Mouse (Mus musculus) adrenal gland, adult 2 months (tissue): ENCODE measurements around the gene Gtf2b. TPM values are rescaled to one million over a fixed set of nuclear protein-coding genes. Genes with fewer than 3 reads are reported as not detected.
A peak's percentile ranks its signal among the peaks of the same experiment; 100 is the strongest.

ENCODE experiments used
- DNase-seq: peaks from one replicate; pipeline ENCODE4 v3.0.0; 2021
- long read RNA-seq: library from polyadenylated mRNA; stranded (forward); transcript quantifications from one replicate; pipeline ENCODE4 v2.0.0, GENCODE M21; 2021
- polyA plus RNA-seq: library from polyadenylated mRNA; depleted of rRNA; stranded (reverse); fragments of >200 nt; gene quantifications from 2 replicates; pipeline ENCODE4 v1.2.3, GENCODE M21; 2012; rRNA removed
- total RNA-seq, 2 experiments: library from RNA; stranded (reverse); gene quantifications; 2 replicates each; pipeline ENCODE4 v1.2.3; 2021

Gtf2b gene
- total RNA-seq: 10 to 100 TPM; 58.6 to 69.1 TPM
- 9.3 and 12.4 TPM in 2 replicates for polyA plus RNA-seq
- long read RNA-seq, transcript Gtf2b-201 (7 exons, 1,455 nt): major isoform, 21 of 23 reads
- long read RNA-seq, partial matches to known transcripts: 1 of 23 reads
- long read RNA-seq, other reads (novel, unspliced or antisense): 1 of 23 reads

GRCm38 (mm10) chr3:142764995-142765777, at the start of gene Gtf2b:
Gtf2b (plus strand) TSS chr3:142765045.
- peak; percentile 96 for DNase-seq

DNA sequence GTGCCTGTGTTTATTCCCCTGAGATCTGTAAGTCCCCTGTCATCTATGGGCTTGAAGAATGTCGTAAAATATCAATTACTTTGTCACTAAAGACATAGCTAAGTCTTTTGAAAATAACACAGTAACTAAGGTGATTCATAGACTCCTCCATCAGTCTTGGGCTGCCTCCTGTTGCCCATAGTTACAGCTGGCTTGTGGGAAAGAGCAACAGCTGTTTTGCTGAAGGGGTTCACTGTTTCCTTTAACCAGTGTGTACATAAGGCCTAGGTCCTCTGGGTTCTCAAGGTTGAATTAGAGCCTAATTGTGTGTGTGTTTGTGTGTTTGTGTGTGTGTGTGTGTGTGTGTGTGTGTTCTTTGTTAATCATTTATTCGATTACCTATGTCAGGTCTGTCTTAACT, 39.4 kb upstream of the Gtf2b start:
- DNase-seq: no peak

DNA sequence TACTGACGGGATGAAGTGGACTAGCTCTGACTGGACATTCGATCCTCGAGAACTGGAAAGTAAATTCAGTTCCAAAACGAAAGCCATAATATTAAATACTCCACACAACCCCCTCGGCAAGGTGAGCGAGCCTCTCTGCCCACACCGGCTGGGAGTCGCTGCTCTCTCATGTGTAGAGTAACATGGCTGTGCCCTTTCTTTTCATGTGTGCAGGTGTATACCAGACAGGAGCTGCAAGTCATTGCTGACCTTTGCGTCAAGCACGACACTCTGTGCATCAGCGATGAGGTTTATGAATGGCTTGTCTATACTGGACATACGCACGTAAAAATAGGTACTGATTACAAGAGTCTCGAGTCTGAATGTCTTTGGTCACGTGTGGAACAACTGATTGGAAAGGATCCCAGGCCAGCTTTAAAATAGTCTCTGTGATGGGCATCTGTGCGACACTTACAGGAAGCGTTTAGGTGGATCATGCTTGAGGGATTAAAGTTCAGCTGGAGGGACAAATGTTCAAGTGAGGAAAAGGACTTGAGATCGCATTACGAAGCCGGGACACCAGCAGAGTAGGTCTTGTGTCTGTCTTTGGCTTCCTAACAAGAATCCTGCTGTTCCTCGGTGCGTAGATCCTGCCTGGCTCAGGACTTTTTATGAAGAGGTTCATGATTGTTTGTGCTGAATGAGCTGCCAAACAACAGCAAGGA, 38.7 kb upstream of the Gtf2b start:
- no peak for DNase-seq

GRCm38 (mm10) chr3:142734291-142734690, 30.6 kb upstream of the Gtf2b start:
- peak; percentile 46 for DNase-seq

- DNase-seq: no peak
Observed at GRCm38 (mm10) chr3:142740896-142741295, 23.9 kb upstream of the Gtf2b start.

DNA sequence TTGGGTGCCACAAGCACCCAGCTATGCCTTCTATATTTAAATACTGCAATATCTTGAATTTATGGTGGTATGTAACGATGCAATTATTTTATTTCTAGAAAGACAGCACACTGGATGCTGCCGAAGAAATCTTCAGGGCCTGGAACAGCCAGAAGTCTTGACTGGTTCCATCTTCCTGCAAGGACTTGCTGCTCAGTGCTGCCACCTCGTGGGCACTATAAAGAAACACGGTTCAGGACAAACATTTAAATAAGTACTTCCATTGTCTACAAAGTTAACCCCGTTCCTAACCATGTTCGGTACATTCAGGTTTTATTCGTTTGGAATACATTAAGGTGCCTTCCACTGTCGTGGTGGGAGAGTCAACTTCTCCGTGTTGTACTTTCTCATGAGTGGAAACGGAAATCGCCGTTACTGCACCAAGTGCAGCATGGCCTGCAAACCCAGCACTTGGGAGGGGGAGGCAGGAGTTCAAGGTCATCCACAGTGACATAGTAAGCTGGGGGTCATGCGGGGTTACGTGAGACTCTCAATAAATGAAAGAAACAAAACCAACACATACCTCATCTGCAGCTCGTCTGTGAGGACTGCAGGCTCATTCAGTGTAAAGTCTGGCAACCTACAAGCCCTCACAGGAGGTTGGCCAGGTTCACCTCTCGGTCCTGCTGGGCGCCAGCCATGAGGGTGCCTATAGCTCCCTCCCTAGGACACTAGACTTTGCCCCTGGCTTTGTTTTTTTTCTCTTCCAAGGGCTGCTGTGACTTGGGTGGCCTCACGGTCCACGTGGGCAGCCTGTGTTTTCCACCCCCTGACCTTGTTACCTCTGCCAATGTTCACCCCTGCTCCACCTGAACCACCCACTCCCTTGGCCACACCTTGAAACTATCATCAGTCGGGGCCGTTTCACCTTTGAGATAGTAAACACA, 20.6 kb upstream of the Gtf2b start:
- peak; percentile 38 for DNase-seq

DNA sequence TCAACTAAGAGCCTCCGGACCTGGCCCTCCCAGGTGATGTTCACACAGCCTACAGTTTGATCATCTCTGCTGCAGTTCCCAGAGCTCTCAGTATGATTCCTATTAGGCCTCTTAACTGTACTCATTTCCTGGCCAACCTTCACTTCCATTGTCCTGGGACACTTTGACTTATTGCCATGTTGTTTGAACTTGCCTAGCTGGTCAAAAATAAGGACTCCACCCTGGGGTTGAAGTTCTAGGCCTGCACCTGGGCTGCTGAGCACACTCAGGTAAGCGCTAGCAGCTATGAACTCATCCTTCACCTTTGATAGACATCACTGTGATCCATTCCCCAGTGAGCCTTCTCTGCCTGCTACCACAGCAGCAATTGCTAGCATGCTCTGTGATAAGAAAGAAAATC, 19.8 kb upstream of the Gtf2b start:
- DNase-seq: no peak

GRCm38 (mm10) chr3:142747673-142748072, 17.2 kb upstream of the Gtf2b start:
- no peak for DNase-seq

GRCm38 (mm10) chr3:142749131-142749530, 15.7 kb upstream of the Gtf2b start:
- no peak for DNase-seq

DNA sequence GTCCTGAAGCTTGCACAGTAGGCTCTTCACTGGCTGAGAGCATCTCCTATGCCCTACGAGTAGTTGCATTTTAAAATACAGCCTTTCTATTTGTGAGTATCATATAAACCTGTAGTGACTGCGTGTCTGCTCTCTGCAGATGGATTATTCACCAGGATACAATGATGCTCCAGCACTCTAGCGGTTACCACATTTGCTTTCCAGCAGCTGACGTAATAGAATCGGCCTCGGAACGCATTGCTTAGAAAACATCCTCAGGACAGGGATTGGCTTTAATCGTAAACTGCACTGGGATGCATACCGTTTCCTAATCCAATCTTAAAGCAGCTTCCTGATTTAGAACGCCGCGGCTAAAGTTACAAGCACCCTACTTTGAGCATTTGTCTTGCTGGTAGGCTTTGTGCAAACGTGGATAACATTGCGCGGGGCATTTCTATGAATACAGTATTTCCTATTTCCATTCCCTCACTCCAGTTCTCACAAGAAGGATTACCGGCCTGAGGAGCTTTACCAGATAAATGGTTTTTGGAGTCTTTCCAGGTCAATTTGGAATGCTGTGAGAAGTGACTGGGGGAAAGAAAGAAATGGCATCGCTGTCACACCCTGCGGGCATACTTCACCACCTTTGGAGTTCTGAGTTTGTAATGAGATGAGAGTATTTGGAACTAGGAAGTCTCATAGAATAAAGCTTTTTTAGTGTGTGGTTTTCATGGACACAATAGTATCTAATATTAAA, 9.5 kb upstream of the Gtf2b start:
- no peak for DNase-seq

- DNase-seq: no peak
Observed at GRCm38 (mm10) chr3:142757841-142758240, 7.0 kb upstream of the Gtf2b start.

DNA sequence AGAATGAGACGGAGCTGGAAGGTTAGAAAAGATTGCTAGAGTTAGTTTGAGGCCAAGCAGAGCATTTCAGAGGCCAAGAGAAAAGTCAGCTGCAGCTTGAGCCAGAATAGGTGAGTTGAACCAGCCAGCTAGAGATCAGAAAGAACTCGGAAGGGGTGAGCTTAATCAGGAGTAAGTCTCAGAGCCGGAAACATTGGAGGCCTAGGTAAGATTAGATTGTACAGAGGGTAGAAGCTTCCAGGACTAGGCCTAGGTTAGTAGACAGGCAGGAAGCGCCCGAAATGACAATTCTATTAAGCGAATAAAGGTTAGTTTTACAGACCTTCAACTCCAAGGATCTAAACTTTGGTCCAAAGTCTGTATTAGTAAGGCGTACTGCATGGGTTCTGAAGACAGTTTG, 6.3 kb upstream of the Gtf2b start:
- DNase-seq: no peak

- DNase-seq: no peak
Observed at GRCm38 (mm10) chr3:142760356-142760755, 4.5 kb upstream of the Gtf2b start.

DNA sequence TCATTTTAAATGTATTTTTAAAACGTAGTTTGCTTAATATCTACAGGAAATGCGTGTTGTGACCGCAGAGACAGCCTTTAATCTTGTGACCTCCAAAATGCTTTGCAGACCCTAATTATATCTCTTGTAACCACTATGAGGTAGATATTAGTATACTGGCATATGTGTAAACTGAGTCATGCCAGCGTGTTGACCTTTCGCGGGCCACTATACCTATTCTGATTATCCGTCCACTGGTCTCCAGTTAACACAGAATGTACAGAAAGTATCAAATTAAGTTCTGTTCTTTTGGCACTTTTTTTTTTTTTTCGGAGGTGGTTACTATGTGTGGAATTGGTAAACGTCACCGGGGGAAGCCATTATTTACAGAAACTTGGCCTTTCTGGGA, 927 bp downstream of the Gtf2b start:
- no peak for DNase-seq

DNA sequence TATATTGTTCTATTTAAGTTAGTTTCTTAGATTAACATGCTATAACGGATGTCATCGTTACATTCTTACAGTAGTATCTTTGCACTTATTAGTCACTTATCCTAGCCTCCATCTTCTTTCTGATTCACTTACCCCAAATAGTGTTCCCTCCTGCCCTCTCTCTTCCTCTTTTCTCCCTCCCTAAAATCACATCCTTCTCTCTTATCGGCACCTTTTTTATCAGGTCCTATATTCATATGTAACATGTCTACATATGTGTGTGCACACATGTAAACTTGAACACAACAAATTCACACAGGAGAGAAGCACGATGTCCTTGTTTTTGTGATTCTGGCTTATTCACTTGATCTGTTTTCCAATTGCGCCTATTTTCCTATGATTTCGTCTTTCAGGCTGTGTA, 3.7 kb downstream of the Gtf2b start:
- no peak for DNase-seq

- no peak for DNase-seq
Observed at GRCm38 (mm10) chr3:142770518-142770917, 5.7 kb downstream of the Gtf2b start.

GRCm38 (mm10) chr3:142773538-142774191, 8.8 kb downstream of the Gtf2b start:
- DNase-seq: no peak

GRCm38 (mm10) chr3:142777227-142777626, 12.4 kb downstream of the Gtf2b start:
- DNase-seq: no peak

- no peak for DNase-seq
Observed at GRCm38 (mm10) chr3:142786423-142787072, 21.7 kb downstream of the Gtf2b start.

GRCm38 (mm10) chr3:142795587-142795986, 30.7 kb downstream of the Gtf2b start:
- peak; percentile 37 for DNase-seq
